Mouse (Mus musculus) brain, embryonic 18.5 days (tissue): Measurements from ENCODE around the gene Ifi27l2a.
"Not testable (repeated sequence)": the region's sequence is repeated elsewhere in the genome, so short reads cannot be mapped to it uniquely, and the experiment has no call there.

Source experiments
- DNase-seq: peaks from one replicate; pipeline ENCODE4 v3.0.0-alpha.2; 2012; ENCODE audit warnings: low read depth, low spot score

Ifi27l2a gene

DNA sequence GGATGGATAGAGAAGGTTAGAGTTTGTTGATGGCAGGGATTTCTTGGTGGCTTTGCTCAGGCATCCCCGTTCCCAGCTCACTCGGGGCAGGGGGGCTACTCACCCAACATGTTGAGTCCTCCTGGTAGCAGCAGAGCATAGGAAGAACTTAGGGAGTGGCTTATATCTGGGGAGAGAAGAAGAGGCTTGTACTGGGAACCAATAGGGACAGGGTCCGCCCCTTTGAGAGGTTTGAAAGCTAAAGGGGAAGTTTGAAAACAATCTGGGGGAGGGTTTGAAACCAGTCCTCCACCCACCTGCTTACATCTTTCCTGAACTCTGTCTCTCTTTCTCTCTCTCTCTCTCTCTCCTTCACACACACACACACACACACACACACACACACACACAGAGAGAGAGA lies at the start of gene Ifi27l2a:
Gene Ifi27l2a (minus strand): TSS at position 157 of the 400 bp plus-strand sequence.
- DNase-seq, result no peak

DNA sequence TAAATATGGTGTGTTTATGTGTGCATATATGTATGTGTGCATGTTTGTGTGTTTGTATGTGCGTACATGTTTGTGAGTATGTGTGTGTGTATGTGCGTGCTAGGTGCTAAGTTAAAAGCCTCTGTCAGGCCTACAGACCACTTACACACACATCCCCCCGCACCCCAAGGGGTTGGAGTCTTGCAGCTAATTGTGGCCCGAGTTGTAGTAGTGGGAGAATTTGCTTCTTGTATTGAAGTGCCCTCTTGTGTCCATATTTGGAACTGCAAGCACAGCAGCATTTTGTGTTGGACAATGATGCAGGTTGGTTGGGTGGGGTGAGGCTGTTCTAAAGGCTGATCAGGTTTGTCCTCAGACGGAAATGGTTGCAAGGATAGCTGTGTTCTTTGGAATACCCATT lies 49.3 kb upstream of the Ifi27l2a start:
- no peak for DNase-seq

DNA sequence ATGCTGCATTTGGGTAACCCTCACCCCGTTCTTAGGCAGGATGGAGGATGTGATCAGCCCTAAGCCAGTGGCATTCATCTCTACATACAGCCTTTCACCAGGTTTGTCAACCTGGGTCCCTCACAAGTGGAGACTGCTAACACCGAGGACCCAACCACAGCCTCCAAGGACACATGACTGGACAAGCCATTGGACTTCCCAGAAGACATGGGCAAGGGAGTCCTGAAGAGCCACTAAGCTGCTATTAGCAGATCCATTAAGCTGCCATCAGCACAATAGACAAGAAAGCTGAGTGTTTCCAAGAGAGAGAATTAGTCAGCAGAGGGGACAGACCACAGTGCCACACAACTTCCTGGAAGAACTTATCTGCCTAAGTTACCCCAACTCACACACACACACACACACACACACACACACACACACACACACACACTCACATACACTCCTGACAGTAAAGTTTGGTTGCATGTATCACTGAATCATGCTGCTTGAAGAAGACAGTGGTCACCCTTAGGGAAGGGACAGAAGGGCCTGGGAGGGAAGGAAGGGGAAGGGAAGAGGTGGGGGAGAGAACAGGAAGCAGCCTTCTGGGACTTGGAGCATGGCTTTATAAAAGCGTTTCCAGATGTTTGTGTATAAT lies 47.7 kb upstream of the Ifi27l2a start:
- DNase-seq, result no peak

- DNase-seq, result no peak
Measured at GRCm38 (mm10) chr12:103487750-103488149, 44.3 kb upstream of the Ifi27l2a start.

- DNase-seq, result no peak
Measured at GRCm38 (mm10) chr12:103487276-103487675, 43.8 kb upstream of the Ifi27l2a start.

DNA sequence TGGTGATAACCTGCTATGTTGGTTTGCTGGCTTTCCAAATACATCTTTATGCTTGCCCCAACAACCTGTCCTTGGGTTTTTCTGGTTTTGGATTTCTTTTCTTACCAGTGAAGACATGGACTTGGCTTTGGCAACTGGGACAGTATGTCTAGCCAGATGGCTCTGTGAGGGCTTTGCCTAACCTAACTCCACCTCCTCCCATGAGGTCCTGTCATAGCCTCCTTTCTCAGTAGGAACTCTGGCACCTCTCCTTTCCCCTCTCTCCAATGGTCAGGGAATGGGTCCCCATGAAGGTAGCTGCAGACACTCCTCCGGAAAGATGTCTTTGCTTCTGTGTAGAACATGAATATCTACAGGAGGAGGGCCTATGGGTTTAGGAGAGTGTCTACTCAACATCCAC lies 43.2 kb upstream of the Ifi27l2a start:
- no peak for DNase-seq

GRCm38 (mm10) chr12:103484200-103484972 lies 40.9 kb upstream of the Ifi27l2a start:
- not testable (repeated sequence) for DNase-seq

GRCm38 (mm10) chr12:103482781-103483180 lies 39.3 kb upstream of the Ifi27l2a start:
- no peak for DNase-seq

- DNase-seq, result no peak
Measured at GRCm38 (mm10) chr12:103481671-103482070, 38.2 kb upstream of the Ifi27l2a start.

- DNase-seq, result no peak
Measured at GRCm38 (mm10) chr12:103477461-103478015, 34.1 kb upstream of the Ifi27l2a start.

DNA sequence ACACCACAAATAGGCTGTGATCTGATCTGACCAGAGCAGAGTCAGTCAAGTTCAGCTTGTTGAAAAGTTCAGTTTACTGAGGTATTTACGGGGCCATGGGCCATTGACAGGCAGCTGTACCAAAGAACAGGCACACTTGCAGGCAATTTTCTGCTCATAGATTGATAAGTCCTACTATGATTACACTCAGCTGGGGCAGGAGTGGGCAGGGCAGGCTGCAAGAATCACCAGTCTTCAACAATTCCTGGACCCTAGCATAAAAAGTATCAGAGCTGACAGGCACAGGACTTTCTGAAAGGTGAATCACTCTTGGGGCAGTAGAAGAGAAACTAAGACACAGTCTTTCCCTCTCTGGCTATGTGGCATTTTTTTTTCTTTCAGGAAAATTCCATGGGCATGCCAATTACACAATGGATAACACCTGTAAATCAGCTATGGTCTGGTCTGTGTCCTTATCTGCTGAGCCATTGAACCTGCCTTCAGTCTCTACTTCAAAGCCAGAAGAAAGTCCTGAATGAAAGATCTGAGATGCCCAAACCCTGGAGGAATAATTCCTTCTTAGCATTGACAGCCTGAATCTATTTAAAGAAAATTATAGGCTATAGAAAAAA lies 33.4 kb upstream of the Ifi27l2a start:
- DNase-seq, result no peak

- DNase-seq, result no peak
Measured at GRCm38 (mm10) chr12:103474481-103474880, 31.0 kb upstream of the Ifi27l2a start.

DNA sequence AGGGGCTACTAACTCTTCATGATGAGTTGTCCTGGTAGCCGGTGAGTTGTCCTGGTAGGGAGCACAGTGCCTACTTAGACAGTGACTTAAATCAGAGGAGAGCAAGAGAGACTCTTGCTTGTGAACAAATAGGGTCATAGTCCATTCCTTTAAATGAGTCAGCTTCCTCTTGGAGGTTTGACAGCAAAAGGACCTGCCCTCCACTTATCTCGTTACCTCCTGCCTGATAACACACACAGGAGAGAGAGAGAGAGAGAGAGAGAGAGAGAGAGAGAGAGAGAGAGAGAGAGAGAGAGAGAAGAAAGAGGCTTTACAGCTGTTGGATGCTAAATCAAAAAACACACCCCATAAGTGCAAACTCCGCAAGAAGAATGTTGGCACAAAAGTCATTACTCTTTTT lies 13.7 kb upstream of the Ifi27l2a start, which contains the start of gene Ifi27l2b:
Gene Ifi27l2b (minus strand): TSS at position 84 of the 400 bp plus-strand sequence.
- DNase-seq, result no peak

- not testable (repeated sequence) for DNase-seq
Measured at GRCm38 (mm10) chr12:103456727-103457126, 13.2 kb upstream of the Ifi27l2a start.

DNA sequence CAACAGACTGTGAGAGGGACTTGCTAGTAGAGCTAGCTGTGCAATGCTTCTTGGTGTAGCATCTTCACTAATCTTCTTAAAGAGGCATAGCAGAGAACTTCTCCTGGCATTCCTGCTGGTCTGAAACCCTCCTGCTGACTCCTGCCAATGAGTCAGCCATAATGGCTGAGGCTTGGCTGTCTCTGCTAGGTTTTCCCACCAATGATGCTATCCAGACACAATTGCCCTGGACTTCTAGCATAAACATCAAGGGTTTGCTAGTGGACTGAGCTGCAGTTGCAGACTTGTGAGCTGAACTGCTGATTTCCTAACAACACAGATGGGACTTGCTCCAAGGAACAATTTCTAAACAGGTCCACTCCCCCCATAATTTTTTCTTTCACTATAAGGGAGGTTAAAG lies 9.9 kb upstream of the Ifi27l2a start:
- DNase-seq, result no peak

DNA sequence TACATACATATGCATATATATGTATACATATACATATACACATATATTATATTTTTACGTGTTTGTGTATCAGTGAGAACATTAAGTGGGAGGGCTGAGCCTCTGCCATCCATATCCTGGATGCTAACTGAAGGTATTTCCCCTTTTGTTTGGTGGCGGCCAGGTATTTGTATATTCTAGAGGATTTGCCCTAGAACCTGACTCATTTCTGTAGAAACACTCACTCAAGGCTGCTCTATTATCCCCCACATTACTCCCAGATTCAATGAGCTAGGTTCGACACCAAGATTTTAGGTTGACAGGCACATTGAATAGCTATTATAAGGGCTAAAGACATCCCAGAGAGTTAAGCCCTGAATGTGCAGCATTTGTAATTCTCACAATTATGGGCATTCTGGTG lies 1.6 kb upstream of the Ifi27l2a start:
- DNase-seq, result no peak

DNA sequence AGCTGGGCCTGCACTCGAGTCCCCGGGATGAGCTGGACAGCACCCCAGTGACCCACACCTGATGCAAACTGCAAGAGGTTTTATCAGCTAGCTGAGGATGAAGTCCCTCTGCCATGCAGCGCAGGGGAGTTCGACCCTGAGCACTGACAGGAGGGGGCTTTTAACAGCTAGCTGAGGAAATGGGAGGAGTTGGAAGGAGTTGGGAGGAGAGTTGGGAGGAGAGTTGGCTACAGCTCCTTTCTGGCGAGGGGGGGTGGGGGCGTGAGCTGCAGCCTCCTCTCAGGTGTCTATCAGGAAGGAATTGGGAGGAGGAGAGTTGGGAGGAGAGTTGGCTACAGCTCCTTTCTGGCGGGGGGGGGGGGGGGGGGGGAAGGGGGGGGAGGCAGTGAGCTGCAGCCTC lies 781 bp upstream of the Ifi27l2a start:
- DNase-seq, result not testable (repeated sequence)

DNA sequence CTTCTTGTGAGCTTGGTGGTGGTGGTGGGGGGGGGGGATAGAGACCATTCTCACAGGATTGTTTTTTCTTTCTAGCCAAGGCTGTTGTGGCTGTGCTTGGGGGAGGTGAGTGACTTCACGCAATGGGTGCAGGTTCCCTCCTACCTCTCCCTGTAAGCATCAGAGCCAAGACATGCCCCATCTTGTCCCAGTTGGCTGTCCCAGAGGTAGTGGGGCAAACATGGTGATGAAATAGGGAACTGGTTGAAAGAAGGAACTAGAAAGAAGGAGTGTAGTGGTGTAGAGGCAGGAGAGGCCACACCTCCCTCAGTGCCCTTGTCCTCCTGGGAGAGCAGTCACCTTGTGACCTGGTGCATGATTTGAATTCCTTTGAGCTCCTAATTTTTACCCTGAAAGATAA lies 5.9 kb downstream of the Ifi27l2a start:
- no peak for DNase-seq

GRCm38 (mm10) chr12:103434861-103435260 lies 8.6 kb downstream of the Ifi27l2a start:
- DNase-seq, result no peak

- DNase-seq, result peak; percentile 16
Measured at GRCm38 (mm10) chr12:103433986-103434731, 9.3 kb downstream of the Ifi27l2a start, which contains the start of gene Ifi27. Gene Ifi27 (plus strand): TSS chr12:103434211.

- no peak for DNase-seq
Measured at GRCm38 (mm10) chr12:103433430-103433829, 10.1 kb downstream of the Ifi27l2a start.
